Mouse (Mus musculus) myocyte (in vitro differentiated cells): ENCODE results near the gene Calhm3. TPM values are rescaled to one million over a fixed set of nuclear protein-coding genes. Genes with fewer than 3 reads are reported as not detected.
"Not testable (repeated sequence)": the region's sequence is repeated elsewhere in the genome, so short reads cannot be mapped to it uniquely, and the experiment has no call there.

Experiments used
- H3K27me3 ChIP-seq: one replicate; pipeline ENCODE4 v1.6.1; 2011; ENCODE audit not compliant: control insufficient read depth, insufficient read depth, insufficient read length
- H3K36me3 ChIP-seq: one replicate; pipeline ENCODE4 v1.6.1; 2011; ENCODE audit not compliant: control insufficient read depth, insufficient read depth
- H3K4me2 ChIP-seq: one replicate; pipeline ENCODE4 v1.6.1; 2011; ENCODE audit warnings: low read depth, control low read depth
- H3K4me3 ChIP-seq: one replicate; pipeline ENCODE4 v1.5.1; 2011; ENCODE audit warnings: mild to moderate bottlenecking, control low read depth, moderate library complexity
- H3K79me2 ChIP-seq: one replicate; pipeline ENCODE4 v1.6.1; 2011; ENCODE audit not compliant: control insufficient read depth, insufficient read depth
- H3ac ChIP-seq: one replicate; pipeline ENCODE4 v1.6.1; 2011; ENCODE audit not compliant: control insufficient read depth, insufficient read length
- CEBPB ChIP-seq: IDR thresholded peaks from 2 replicates; pipeline ENCODE4 v1.6.1; 2011; ENCODE audit warnings: mild to moderate bottlenecking, moderate library complexity; ENCODE audit not compliant: poor library complexity, insufficient read depth, severe bottlenecking
- E2F4 ChIP-seq: IDR thresholded peaks from one replicate; pipeline ENCODE4 v1.6.1; 2011; ENCODE audit warnings: mild to moderate bottlenecking, control low read depth, moderate library complexity; ENCODE audit not compliant: insufficient read depth
- MAX ChIP-seq: IDR thresholded peaks from one replicate; pipeline ENCODE4 v1.6.1; 2011; ENCODE audit warnings: low read depth, mild to moderate bottlenecking, control low read depth
- MYOD1 ChIP-seq, 3 experiments: IDR thresholded peaks; one replicate each; pipeline ENCODE4 v1.6.1; 2011; ENCODE audit warnings: control low read depth in 2 of 3, low read depth in 2 of 3, mild to moderate bottlenecking in 2 of 3, moderate library complexity in 1 of 3; ENCODE audit not compliant: insufficient read length in 2 of 3, control insufficient read depth in 1 of 3
- MYOG ChIP-seq, 3 experiments: IDR thresholded peaks; one replicate each; pipeline ENCODE4 v1.6.1; 2011; ENCODE audit warnings: control low read depth in 2 of 3, low read depth in 2 of 3, mild to moderate bottlenecking in 2 of 3; ENCODE audit not compliant: insufficient read length in 2 of 3, control insufficient read depth in 1 of 3, insufficient read depth in 1 of 3
- POLR2A ChIP-seq: IDR thresholded peaks from one replicate; pipeline ENCODE4 v1.6.1; 2011; ENCODE audit warnings: low read depth, mild to moderate bottlenecking, control low read depth, moderate library complexity; ENCODE audit not compliant: insufficient read length
- POLR2AphosphoS2 ChIP-seq: IDR thresholded peaks from one replicate; pipeline ENCODE4 v1.6.1; 2011; ENCODE audit warnings: low read depth, control low read depth; ENCODE audit not compliant: insufficient read length
- REST ChIP-seq: IDR thresholded peaks from one replicate; pipeline ENCODE4 v1.6.1; 2011; ENCODE audit warnings: mild to moderate bottlenecking, control low read depth, moderate library complexity; ENCODE audit not compliant: insufficient read depth, insufficient read length
- SRF ChIP-seq: IDR thresholded peaks from one replicate; pipeline ENCODE4 v1.6.1; 2011; ENCODE audit warnings: low read depth; ENCODE audit not compliant: control insufficient read depth, insufficient read length
- TCF12 ChIP-seq: IDR thresholded peaks from one replicate; pipeline ENCODE4 v1.6.1; 2011; ENCODE audit warnings: mild to moderate bottlenecking, control low read depth; ENCODE audit not compliant: poor library complexity, insufficient read depth, severe bottlenecking
- TCF3 ChIP-seq: IDR thresholded peaks from one replicate; pipeline ENCODE4 v1.6.1; 2011; ENCODE audit warnings: low read depth, control low read depth; ENCODE audit not compliant: insufficient read length
- USF1 ChIP-seq: IDR thresholded peaks from one replicate; pipeline ENCODE4 v1.6.1; 2011; ENCODE audit warnings: low read depth, mild to moderate bottlenecking, control low read depth, moderate library complexity
- polyA plus RNA-seq: library from polyadenylated mRNA; unstranded; fragments of >200 nt; fragmentation: generic; extraction: Trizol; gene quantifications from one replicate; pipeline ENCODE4 v1.2.1, GENCODE M21; 2012; ENCODE audit warnings: missing spikeins

The Calhm3 gene
- polyA plus RNA-seq, 1 experiment: not detected

GRCm38 (mm10) chr19:47148267-47148847 lies 9.2 kb downstream of the Calhm3 start:
- Histone ChIP-seq H3ac (no peak overlapping the region), H3K4me2 (peak overlapping the region; percentile 6), H3K27me3 (no peaks in the 10 kb centered on the region), H3K4me3 (no peak overlapping the region), H3K36me3 (no peaks in the 10 kb centered on the region), H3K79me2 (no peaks in the 10 kb centered on the region)
- TF ChIP-seq MAX (no peak), REST (no peak), POLR2AphosphoS2 (no peak), MYOG (IDR thresholded peaks at IDR 0.05; ENCODE audit: control insufficient read depth in 1 of 3, insufficient read depth in 1 of 3, insufficient read length in 2 of 3, low read depth in 2 of 3) (no peak), USF1 (no peak), E2F4 (no peak), CEBPB (no peak), POLR2A (no peak), SRF (no peak), MYOD1 (IDR thresholded peaks at IDR 0.05; ENCODE audit: control insufficient read depth in 1 of 3, insufficient read length in 2 of 3, low read depth in 2 of 3) (no peak), TCF12 (no peak), TCF3 (no peak)

- Histone ChIP-seq H3K4me3 (no peak within 1 kb of the TSS), H3ac (no peak within 1 kb of the TSS), H3K27me3 (no peaks in the 10 kb centered on the region), H3K4me2 (no peak within 1 kb of the TSS), H3K36me3 (no peaks in the 10 kb centered on the region), H3K79me2 (no peaks in the 10 kb centered on the region)
- TF ChIP-seq USF1: no peak
- no peak for TF ChIP-seq TCF3
- TF ChIP-seq MAX: no peak
- TF ChIP-seq E2F4: no peak
These were observed 13.4 kb downstream of the Calhm3 start, which contains the start of gene Calhm1 for GRCm38 (mm10) chr19:47144154-47144553. Gene Calhm1, minus strand, starts transcription at chr19:47144254.

- no peaks in the 10 kb centered on the region for H3K79me2 ChIP-seq
- no peak overlapping the region for H3ac ChIP-seq
- H3K27me3 ChIP-seq: no peaks in the 10 kb centered on the region
- H3K36me3 ChIP-seq: no peaks in the 10 kb centered on the region
- TF ChIP-seq E2F4 (no peak), SRF (no peak)
- H3K4me2 ChIP-seq: peak overlapping the region; percentile 27
- H3K4me3 ChIP-seq: no peak overlapping the region
These were observed 15.1 kb downstream of the Calhm3 start for GRCm38 (mm10) chr19:47142438-47142837.

GRCm38 (mm10) chr19:47139611-47140010 lies 18.0 kb downstream of the Calhm3 start:
- not testable (repeated sequence) for H3ac ChIP-seq, H3K4me3 ChIP-seq, H3K27me3 ChIP-seq, H3K4me2 ChIP-seq, H3K36me3 ChIP-seq, H3K79me2 ChIP-seq

GRCm38 (mm10) chr19:47137771-47138421 lies 19.7 kb downstream of the Calhm3 start, which contains the start of gene Calhm2:
Gene Calhm2, minus strand, starts transcription at chr19:47138294.
- Histone ChIP-seq H3K36me3 (no peaks in the 10 kb centered on the region), H3K4me2 (peak within 1 kb of the TSS; percentile 40), H3K27me3 (no peaks in the 10 kb centered on the region), H3K4me3 (peak within 1 kb of the TSS; percentile 22), H3ac (no peak within 1 kb of the TSS), H3K79me2 (no peaks in the 10 kb centered on the region)
- TF ChIP-seq TCF12 (no peak), REST (no peak), TCF3 (no peak)

GRCm38 (mm10) chr19:47137051-47137581 lies 20.4 kb downstream of the Calhm3 start:
- Histone ChIP-seq H3K4me2 (peak overlapping the region; percentile 39), H3K79me2 (no peaks in the 10 kb centered on the region), H3K4me3 (peak overlapping the region; percentile 22), H3ac (no peak overlapping the region), H3K36me3 (no peaks in the 10 kb centered on the region), H3K27me3 (no peaks in the 10 kb centered on the region)
- TF ChIP-seq POLR2AphosphoS2: no peak
- no peak for TF ChIP-seq SRF
- no peak for TF ChIP-seq E2F4
- no peak for TF ChIP-seq POLR2A
- no peak for TF ChIP-seq MAX
- no peak for TF ChIP-seq CEBPB
